Mouse (Mus musculus) Muller cell, postnatal 12 days (primary cell): ENCODE data around the gene Kcns3.
"Not testable (repeated sequence)": the region's sequence is repeated elsewhere in the genome, so short reads cannot be mapped to it uniquely, and the experiment has no call there.

Experiments
- DNase-seq: peaks from one replicate; pipeline ENCODE4 v3.0.0-alpha.2; 2015; ENCODE audit errors: inconsistent ontology term

Gene Kcns3

GRCm38 (mm10) chr12:11071079-11071478 is 79.8 kb downstream of the Kcns3 start:
- DNase-seq, result no peak

- DNase-seq, result peak; percentile 47
Observed at GRCm38 (mm10) chr12:11066865-11067264, 84.0 kb downstream of the Kcns3 start.

GRCm38 (mm10) chr12:11052676-11053075 is 98.2 kb downstream of the Kcns3 start:
- not testable (repeated sequence) for DNase-seq

- no peak for DNase-seq
Observed at GRCm38 (mm10) chr12:11041821-11042220, 109.0 kb downstream of the Kcns3 start.
